Mouse (Mus musculus): ENCODE results near the gene Tenm4.
A peak's percentile ranks its signal among the peaks of the same experiment; 100 is the strongest.

Gene Tenm4

GRCm38 (mm10) chr7:96643461-96644204, 472.6 kb downstream of the Tenm4 start:
- no peak for DNase-seq (ENCODE audit: low spot score in 2 of 2)

GRCm38 (mm10) chr7:96644205-96644531, 473.1 kb downstream of the Tenm4 start:
- DNase-seq (ENCODE audit: low spot score in 2 of 2): no peak

DNA sequence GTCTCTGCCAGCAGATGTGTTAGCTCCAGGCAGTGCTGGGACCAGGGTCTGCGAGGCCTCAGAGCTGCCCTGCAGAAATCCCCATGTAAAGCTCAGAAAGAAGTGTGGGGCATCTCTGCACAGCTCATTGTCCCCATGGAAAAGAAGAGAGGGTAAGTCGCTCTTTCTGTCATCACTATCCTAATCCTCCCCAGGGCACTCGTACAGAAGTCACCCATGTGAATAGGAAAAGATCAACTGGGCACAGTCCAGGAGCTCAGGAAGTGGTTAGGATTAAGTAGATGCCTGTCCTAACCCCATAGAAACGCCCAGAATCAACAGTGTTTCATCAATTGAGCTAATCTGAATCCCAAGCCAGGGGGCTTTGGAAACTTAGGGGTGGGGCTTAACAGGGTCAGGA, 476.6 kb downstream of the Tenm4 start:
- no peak for DNase-seq (ENCODE audit: low spot score in 2 of 2)

DNA sequence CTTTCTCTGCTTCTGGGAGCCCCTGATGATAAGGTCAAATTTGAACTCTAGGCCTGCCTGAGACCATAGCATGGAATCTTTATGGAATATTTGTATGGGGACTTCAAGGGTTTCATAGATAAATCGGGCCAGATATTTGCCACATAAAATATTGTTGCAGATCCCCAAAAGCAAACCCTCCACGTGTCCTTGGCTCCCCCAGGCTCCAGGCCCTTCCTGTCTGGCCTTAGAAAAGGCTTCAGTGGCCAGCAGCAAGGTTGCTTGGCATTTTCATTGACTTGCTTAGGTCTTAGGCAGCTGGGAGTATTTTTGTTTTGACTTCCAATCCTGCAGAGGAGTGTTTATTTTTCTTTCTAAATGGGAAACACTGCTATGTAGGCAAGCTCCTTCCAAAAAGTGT, 477.6 kb downstream of the Tenm4 start:
- DNase-seq (ENCODE audit: low spot score in 2 of 2): no peak

DNA sequence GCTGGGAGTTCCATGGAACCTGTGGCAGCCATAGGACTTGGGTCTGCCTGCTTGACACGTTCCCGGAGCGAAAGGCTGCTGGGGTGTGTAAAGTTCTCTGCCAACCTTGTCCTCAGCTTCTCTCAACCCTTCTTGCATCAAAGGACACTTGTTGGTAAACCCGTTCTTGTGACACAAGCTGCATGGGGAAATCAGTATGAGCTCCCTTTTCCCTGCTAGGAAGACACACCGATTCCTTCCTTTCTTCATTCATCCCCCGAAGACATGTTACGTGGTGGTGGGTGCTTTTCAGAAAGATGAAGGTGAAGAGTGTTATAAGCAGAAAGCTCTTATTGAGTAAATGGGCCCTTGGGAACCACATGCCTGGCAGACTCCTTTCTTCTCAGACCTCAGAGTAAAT, 478.1 kb downstream of the Tenm4 start:
- no peak for DNase-seq (ENCODE audit: low spot score in 2 of 2)

- DNase-seq (ENCODE audit: low spot score in 2 of 2): no peak
Observed at GRCm38 (mm10) chr7:96650435-96650834, 479.4 kb downstream of the Tenm4 start.

DNA sequence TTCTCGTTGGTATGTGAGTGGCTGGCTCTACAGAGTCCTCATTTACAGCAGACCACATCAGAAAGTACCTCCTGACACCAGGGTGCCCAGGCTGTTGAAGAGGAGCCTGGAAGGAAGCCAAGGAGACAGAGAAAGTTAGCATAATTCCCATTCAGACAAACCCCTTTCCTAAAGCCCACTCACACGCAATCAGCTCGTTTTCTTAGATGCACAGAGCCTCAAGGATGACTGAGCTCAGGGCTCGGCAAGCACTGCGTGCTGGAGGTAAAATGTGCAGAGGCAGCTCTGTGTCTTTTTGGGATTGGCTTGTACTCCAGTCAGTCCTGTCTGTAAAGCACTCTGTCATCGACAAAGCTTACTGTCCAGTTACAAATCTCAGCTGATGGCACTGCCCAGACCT, 480.0 kb downstream of the Tenm4 start:
- DNase-seq (ENCODE audit: low spot score in 2 of 2): peak in 1 of 2 experiments; percentile 27

DNA sequence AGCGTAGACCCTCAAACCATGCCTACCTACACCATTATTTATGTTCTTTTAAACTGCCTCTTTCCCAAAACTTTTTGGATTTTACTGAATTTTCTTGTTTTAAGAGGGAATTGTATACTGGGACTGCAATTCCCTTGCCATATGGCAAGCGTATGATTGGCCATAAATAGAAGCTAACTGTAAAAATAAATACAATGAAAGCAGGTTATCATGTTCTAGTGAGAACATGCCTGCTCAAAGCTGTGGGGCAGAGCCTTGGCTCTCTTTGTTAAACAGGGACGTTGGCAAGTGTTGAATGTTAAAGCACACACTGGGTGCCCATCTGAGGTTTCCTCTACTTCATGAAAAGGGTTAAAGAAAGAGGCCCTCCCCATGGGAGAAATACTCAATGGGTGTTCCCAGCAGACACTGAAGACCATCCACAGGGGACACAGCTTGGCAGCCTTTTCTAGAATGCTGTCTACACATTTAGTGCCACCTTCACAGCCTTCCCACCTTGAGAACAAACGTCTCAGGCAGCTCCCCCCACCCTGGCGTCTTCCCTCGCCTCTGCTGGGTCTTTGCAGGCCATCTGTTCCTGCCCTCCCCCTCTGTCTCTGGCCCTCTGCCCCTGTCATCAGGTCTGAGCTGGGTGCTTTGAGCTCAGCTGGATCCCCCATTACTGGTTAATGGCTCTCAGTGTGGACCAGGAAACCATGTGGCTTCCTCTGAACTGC, 480.7 kb downstream of the Tenm4 start:
- DNase-seq (ENCODE audit: low spot score in 2 of 2): peak; percentile 44 to 61

DNA sequence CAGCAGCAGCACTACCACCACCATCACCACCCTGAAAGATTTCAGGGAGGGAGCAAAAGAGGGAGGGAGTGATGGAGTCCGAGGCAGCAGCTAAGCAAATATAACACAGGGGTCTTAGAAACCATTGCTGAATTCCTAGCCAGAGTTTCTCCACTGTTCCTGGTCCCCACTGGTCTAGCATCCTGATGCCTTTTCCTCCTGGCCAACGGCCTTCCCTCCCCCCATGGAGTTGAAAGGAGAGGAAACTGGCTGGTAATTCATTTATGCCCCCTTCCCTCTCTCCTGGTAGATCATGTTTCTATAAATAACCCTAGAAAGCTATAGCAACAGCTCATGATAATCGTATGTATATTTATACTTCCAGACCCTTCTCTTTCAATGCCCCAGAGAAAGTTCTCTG, 481.8 kb downstream of the Tenm4 start:
- DNase-seq (ENCODE audit: low spot score in 2 of 2): no peak

GRCm38 (mm10) chr7:96654206-96654605, 483.2 kb downstream of the Tenm4 start:
- no peak for DNase-seq (ENCODE audit: low spot score in 2 of 2)

GRCm38 (mm10) chr7:96655096-96655716, 484.2 kb downstream of the Tenm4 start:
- no peak for DNase-seq (ENCODE audit: low spot score in 2 of 2)

DNA sequence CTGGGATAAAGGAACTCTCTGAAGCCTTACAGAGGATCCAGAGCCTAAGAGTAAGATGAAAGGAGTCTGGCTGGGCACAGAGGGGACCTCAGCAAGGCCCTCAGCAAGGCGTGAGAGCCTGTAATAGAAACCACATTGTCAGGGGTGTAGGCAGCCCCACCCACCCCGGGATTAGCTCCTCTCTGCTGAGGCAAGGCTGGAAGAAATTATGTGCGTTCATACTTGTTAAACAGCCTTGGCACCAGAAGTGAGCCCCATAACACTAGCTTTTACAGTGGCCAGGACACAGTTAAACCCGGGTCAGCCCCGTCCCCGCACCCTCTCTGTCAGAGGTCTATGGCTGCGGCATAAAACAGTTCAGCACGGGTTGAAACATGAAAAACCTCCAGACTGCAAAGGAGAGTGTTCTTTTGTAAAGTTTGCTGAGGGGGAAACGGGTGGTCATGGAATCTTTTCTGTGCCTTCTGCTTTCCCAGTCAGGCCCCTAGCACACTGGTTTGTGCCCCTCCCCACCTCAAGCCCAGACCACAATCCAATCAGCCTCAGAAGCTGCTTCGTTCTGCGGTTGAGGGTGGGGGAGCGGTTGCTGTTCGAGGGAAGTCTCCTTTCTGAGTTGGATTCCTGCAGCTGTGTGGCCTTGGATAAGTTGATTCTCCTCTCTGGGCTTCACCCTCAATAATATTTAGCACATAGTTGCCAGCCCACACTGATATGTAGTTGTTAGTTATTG, 486.2 kb downstream of the Tenm4 start:
- DNase-seq (ENCODE audit: low spot score in 2 of 2): no peak

- DNase-seq (ENCODE audit: low spot score in 2 of 2): no peak
Observed at GRCm38 (mm10) chr7:96657857-96658580, 487.0 kb downstream of the Tenm4 start.

DNA sequence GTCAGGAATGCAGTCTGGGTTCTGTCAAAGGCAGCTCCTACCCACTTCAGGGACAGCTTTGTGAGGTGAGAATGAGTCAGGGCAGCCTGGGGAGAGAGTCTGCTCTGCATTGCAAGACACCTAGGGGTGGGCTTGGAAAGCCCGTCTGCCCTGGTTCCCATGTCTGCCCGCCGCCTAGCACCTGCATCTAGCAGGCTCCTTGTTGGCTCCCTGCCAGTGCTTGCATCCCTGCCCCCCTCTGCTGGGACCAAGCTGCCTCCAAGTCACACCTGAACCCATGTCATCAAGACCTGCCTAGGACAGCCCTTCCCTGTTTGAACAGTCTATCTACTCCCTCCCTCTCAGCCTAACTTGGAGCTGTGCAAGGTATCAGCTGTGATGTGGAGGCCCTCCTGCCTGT, 489.9 kb downstream of the Tenm4 start:
- DNase-seq (ENCODE audit: low spot score in 2 of 2): no peak

DNA sequence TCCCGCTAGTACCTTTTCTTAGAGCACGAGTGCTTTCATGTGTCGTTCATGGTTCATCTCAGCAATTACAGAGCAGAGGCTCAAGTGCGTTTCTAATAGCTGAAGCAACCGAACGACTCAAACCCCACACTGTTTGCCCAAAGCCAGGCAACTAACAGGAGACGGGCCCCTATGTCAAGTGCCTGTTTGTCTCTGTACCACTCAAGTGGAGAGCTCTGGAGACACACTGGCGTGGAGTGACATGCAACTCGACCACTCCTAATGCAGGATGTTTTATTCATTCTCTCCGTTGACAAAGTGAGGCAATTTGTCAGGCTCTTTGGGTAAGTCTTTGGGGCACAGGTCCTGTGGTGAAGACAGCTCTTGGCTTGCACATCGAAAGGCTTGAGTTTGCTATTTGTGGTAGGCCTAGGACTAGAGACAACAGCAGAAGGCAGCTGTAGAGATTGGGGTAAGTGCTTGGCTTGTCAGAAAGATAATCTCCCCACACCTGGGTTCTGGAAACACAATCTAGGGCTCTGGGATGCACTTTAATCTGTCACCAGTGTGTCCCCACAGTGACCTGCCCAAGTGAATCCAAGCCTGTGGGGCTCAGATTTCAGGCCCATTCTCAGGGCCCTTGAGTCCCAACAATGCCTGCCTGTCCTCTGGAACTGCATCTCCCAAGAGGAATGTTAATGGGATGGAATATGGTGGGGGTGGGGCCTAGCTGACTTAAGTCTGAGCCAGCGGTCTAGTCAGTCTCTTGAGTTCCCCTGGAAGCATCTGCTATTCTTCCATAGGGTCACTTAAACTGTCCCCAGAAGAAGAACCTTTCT, 490.5 kb downstream of the Tenm4 start:
- no peak for DNase-seq (ENCODE audit: low spot score in 2 of 2)

DNA sequence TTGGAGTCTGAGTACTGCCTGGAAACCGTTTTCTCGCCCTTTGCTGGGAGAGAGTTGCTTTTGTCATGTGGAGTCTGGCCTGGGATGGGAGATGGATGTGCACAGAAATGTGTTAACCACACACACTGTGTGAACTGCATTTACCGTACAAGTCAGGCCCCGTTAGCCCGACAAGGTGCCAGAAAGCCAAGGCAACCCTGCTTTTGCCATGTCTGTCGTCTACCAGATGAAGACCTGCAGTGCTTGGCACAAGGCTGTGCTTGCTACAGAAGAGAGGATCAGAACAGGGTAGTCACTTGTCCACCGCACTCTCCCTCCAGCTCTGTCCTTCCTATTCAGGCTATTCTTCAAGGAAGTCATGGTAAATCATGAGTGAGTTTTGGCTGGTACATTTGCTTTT, 492.3 kb downstream of the Tenm4 start:
- no peak for DNase-seq (ENCODE audit: low spot score in 2 of 2)

DNA sequence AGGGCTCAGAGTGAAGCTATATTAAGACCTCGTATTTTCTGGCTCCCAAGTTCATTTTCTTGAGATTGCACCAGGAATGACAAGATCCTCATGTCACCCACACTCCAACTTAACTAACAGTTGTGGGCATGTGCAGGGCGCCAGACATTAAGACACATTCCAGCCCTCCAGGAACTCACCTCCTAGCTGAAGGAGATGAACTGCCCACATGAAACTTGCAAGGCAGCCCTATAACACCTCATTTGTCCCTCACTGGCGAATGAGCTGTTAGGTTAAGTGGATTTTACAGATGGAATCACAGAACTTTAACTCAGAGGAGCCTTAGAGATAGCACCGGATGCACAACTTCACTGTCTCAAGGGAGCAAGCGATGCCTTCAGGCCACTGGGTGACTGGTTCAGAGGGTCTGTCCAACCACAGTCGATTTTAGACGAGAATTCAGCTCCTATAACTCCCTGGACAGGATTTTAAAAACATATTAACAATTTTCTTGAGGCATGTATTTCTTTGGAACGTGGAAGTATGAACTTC, 495.4 kb downstream of the Tenm4 start:
- DNase-seq (ENCODE audit: low spot score in 2 of 2): no peak

- DNase-seq (ENCODE audit: low spot score in 2 of 2): no peak
Observed at GRCm38 (mm10) chr7:96667688-96668087, 496.6 kb downstream of the Tenm4 start.

DNA sequence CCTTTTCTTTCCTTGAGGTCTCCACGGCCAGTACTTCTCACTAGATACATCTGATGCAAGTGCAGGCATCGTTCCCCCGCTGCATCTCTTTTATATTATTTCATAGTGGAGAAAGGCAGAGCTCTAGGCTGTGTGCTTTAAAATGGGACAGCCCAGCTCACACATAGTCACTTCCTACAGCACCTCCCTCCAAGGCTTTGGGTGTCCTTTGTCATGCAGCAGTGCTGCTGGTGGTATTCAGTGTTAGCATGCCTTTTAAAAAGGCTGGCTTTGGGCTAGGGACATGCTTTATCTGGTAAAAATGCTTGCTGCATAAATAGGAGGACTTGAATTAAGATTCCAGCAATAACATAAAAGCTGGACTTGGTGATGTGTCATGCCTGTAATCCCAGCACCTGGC, 499.0 kb downstream of the Tenm4 start:
- DNase-seq (ENCODE audit: low spot score in 2 of 2): no peak

GRCm38 (mm10) chr7:96672322-96672914, 501.4 kb downstream of the Tenm4 start:
- DNase-seq (ENCODE audit: low spot score in 2 of 2): no peak

All from frontal cortex, postnatal 36 days (tissue).